Mouse (Mus musculus) forebrain, embryonic 13.5 days (tissue): ENCODE results near the gene Fam171a1. TPM values are rescaled to one million over a fixed set of nuclear protein-coding genes. Genes with fewer than 3 reads are reported as not detected.
A peak's percentile ranks its signal among the peaks of the same experiment; 100 is the strongest.
"Not testable (repeated sequence)": the region's sequence is repeated elsewhere in the genome, so short reads cannot be mapped to it uniquely, and the experiment has no call there.

Experiments
- ATAC-seq: fragments of 200-750 bp; cut with Nextera tagmentation; 2 replicates; pipeline ENCODE4 v1.8.0; 2017
- H3K27ac ChIP-seq: fragments of 300-500 bp; sonication (generic); 2 replicates; pipeline ENCODE4 v1.5.1; 2015; ENCODE audit warnings: inconsistent platforms, mild to moderate bottlenecking, moderate library complexity
- H3K27me3 ChIP-seq: fragments of 300-500 bp; sonication (generic); 2 replicates; pipeline ENCODE4 v1.6.1; 2015; ENCODE audit warnings: mild to moderate bottlenecking, inconsistent platforms
- H3K36me3 ChIP-seq: fragments of 300-500 bp; sonication (generic); 2 replicates; pipeline ENCODE4 v1.6.1; 2015; ENCODE audit warnings: mild to moderate bottlenecking, inconsistent platforms; ENCODE audit not compliant: poor library complexity, severe bottlenecking
- H3K4me1 ChIP-seq: fragments of 300-500 bp; sonication (generic); 2 replicates; pipeline ENCODE4 v1.6.1; 2015; ENCODE audit warnings: inconsistent platforms
- H3K4me2 ChIP-seq: fragments of 300-500 bp; sonication (generic); 2 replicates; pipeline ENCODE4 v1.6.1; 2015; ENCODE audit warnings: inconsistent platforms, mild to moderate bottlenecking, moderate library complexity
- H3K4me3 ChIP-seq: fragments of 300-500 bp; sonication (generic); 2 replicates; pipeline ENCODE4 v1.5.1; 2015; ENCODE audit warnings: mild to moderate bottlenecking, inconsistent platforms
- H3K9ac ChIP-seq: fragments of 300-500 bp; sonication (generic); 2 replicates; pipeline ENCODE4 v1.6.1; 2015; ENCODE audit warnings: mild to moderate bottlenecking, inconsistent platforms
- H3K9me3 ChIP-seq: fragments of 300-500 bp; sonication (generic); replicated peaks from 2 replicates; pipeline ENCODE4 v1.6.1; 2016; ENCODE audit warnings: inconsistent platforms
- WGBS: fragments of 180-500 bp; shearing (Covaris S2); methylation state at CpG from one replicate; pipeline ENCODE4 v1.1.7; 2015; 5-methylcytosine and 5-hydroxymethylcytosine counted together
- polyA plus RNA-seq: library from polyadenylated mRNA; unstranded; fragments of >200 nt; fragmentation: Nextera tagmentation; extraction: Ambion mirVana; gene quantifications from 2 replicates; pipeline ENCODE4 v1.2.1, GENCODE M21; 2015

The Fam171a1 gene
- 26.1 and 27.8 TPM in 2 replicates for polyA plus RNA-seq

GRCm38 (mm10) chr2:3113866-3114265, at the start of gene Fam171a1:
Fam171a1 (plus strand) TSS chr2:3114224.
- no peak for ATAC-seq
- Histone ChIP-seq H3K4me1 (no peaks in the 10 kb centered on the region), H3K36me3 (no peaks in the 10 kb centered on the region), H3K27ac (no peak within 1 kb of the TSS), H3K4me3 (no peak within 1 kb of the TSS), H3K27me3 (no peaks in the 10 kb centered on the region), H3K9me3 (no peaks in the 10 kb centered on the region), H3K9ac (no peak within 1 kb of the TSS), H3K4me2 (no peak within 1 kb of the TSS)
- WGBS, result 89% methylated on average over 4 of the region's 4 CpGs

GRCm38 (mm10) chr2:3069140-3069539, 44.9 kb upstream of the Fam171a1 start:
- H3K9ac ChIP-seq, result no peak overlapping the region
- H3K27me3 ChIP-seq, result no peaks in the 10 kb centered on the region
- no peak overlapping the region for H3K4me2 ChIP-seq
- H3K27ac ChIP-seq, result no peak overlapping the region
- no peak for ATAC-seq
- no peak overlapping the region for H3K4me3 ChIP-seq
- no peaks in the 10 kb centered on the region for H3K36me3 ChIP-seq
- no peaks in the 10 kb centered on the region for H3K4me1 ChIP-seq
- H3K9me3 ChIP-seq, result peaks cover 7% of the 10 kb centered on the region
- WGBS, result 92% methylated on average over 1 of the region's 1 CpGs

GRCm38 (mm10) chr2:3088361-3088760, 25.7 kb upstream of the Fam171a1 start:
- H3K9ac ChIP-seq, H3K36me3 ChIP-seq, H3K4me1 ChIP-seq, H3K27me3 ChIP-seq, H3K27ac ChIP-seq, H3K9me3 ChIP-seq, H3K4me2 ChIP-seq, H3K4me3 ChIP-seq, ATAC-seq: not testable (repeated sequence)
- 80% methylated on average over 3 of the region's 3 CpGs for WGBS

GRCm38 (mm10) chr2:3089274-3089673, 24.8 kb upstream of the Fam171a1 start:
- H3K9ac ChIP-seq, result no peak overlapping the region
- H3K27me3 ChIP-seq, result no peaks in the 10 kb centered on the region
- no peak overlapping the region for H3K27ac ChIP-seq
- 22% methylated on average over 1 of the region's 1 CpGs for WGBS
- no peaks in the 10 kb centered on the region for H3K9me3 ChIP-seq
- no peaks in the 10 kb centered on the region for H3K4me1 ChIP-seq
- H3K36me3 ChIP-seq, result no peaks in the 10 kb centered on the region
- ATAC-seq, result no peak
- no peak overlapping the region for H3K4me2 ChIP-seq
- H3K4me3 ChIP-seq, result no peak overlapping the region

GRCm38 (mm10) chr2:3096101-3096500, 17.9 kb upstream of the Fam171a1 start:
- Histone ChIP-seq H3K27ac (no peak overlapping the region), H3K4me3 (no peak overlapping the region), H3K27me3 (no peaks in the 10 kb centered on the region), H3K36me3 (no peaks in the 10 kb centered on the region), H3K4me2 (no peak overlapping the region), H3K4me1 (no peaks in the 10 kb centered on the region), H3K9ac (no peak overlapping the region), H3K9me3 (no peaks in the 10 kb centered on the region; the same call in 1 of the 2 replicates)
- WGBS, result 78% methylated on average over 1 of the region's 1 CpGs
- ATAC-seq, result no peak

DNA sequence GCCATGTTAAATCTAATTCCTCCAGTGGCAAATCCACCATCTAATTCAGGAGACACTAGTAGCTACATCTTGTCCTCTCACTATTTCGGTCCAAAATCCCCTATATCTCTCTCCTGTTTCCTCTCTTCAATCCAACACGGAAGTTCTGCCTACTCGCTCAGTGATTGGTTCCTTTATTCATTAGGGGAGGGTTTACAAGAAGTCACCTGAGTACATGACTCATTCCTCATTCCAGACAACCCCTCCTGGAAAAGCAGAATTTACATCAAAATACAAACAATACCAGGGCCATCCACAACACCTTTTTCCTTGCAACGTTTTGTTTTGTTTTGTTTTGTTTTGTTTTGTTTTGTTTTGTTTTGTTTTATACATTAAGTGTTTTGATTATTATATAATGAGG, 14.1 kb upstream of the Fam171a1 start:
- H3K4me3 ChIP-seq, result no peak overlapping the region
- WGBS, result 84% methylated on average over 4 of the region's 4 CpGs
- no peak for ATAC-seq
- H3K9me3 ChIP-seq, result no peaks in the 10 kb centered on the region
- no peak overlapping the region for H3K27ac ChIP-seq
- no peak overlapping the region for H3K4me2 ChIP-seq
- no peaks in the 10 kb centered on the region for H3K4me1 ChIP-seq
- H3K9ac ChIP-seq, result no peak overlapping the region
- H3K36me3 ChIP-seq, result no peaks in the 10 kb centered on the region
- H3K27me3 ChIP-seq, result no peaks in the 10 kb centered on the region

GRCm38 (mm10) chr2:3101292-3101957, 12.6 kb upstream of the Fam171a1 start:
- Histone ChIP-seq H3K27me3 (no peaks in the 10 kb centered on the region), H3K36me3 (no peaks in the 10 kb centered on the region), H3K9ac (no peak overlapping the region), H3K4me1 (no peaks in the 10 kb centered on the region), H3K4me3 (no peak overlapping the region), H3K4me2 (no peak overlapping the region), H3K27ac (no peak overlapping the region), H3K9me3 (no peaks in the 10 kb centered on the region)
- 79% methylated on average over 2 of the region's 2 CpGs for WGBS
- ATAC-seq, result no peak

DNA sequence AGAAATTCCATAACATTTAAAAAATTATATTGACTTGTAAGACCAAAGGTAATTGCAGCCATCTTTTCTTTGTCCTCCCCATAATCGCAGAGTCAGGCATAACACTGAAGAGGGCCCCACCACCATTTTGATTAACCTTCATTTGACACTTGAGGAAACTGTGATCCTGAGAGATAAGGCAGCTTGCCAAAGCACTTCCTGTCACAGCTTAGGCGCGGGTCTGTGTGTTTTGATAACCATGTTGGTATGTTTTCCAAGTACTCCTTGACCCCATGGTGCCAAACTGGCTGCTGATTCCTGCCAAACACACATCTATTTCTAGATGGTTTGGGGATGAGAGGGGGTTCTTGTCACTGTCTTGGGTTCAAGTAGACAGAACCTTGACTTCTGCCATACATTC, 11.7 kb upstream of the Fam171a1 start:
- WGBS, result 91% methylated on average over 3 of the region's 3 CpGs
- Histone ChIP-seq H3K27ac (no peak overlapping the region), H3K9ac (no peak overlapping the region), H3K4me1 (no peaks in the 10 kb centered on the region), H3K4me3 (no peak overlapping the region), H3K27me3 (no peaks in the 10 kb centered on the region), H3K36me3 (no peaks in the 10 kb centered on the region), H3K4me2 (no peak overlapping the region), H3K9me3 (no peaks in the 10 kb centered on the region)
- ATAC-seq, result no peak

DNA sequence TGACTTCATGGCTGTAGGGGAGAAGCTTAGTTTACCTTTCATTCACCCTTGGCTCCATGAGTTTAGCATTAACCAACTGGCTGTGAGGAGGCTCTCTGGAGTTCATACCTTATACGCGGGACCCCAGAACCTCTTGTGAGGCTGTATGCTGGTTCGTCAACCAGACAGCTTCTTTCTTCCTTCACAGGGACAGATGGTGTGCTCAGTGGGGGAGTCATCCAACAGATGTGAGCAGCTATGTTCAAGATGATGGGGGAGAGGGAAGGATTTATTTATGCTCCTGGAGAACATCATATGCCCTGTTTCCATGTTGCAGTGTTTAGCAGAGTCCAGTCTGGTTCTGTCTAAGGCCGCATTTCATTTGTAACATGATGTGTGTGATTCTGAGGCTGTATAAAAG, 6.6 kb upstream of the Fam171a1 start:
- Histone ChIP-seq H3K4me1 (no peaks in the 10 kb centered on the region), H3K36me3 (no peaks in the 10 kb centered on the region), H3K9me3 (no peaks in the 10 kb centered on the region), H3K27me3 (no peaks in the 10 kb centered on the region), H3K4me2 (no peak overlapping the region), H3K27ac (no peak overlapping the region), H3K9ac (no peak overlapping the region), H3K4me3 (no peak overlapping the region)
- ATAC-seq, result no peak
- WGBS, result 85% methylated on average over 4 of the region's 4 CpGs

- Histone ChIP-seq H3K4me3 (no peak overlapping the region), H3K36me3 (no peaks in the 10 kb centered on the region), H3K9ac (no peak overlapping the region), H3K4me2 (no peak overlapping the region), H3K27ac (no peak overlapping the region), H3K9me3 (no peaks in the 10 kb centered on the region), H3K27me3 (no peaks in the 10 kb centered on the region), H3K4me1 (no peaks in the 10 kb centered on the region)
- whole genome bisulfite sequencing, result 90% methylated on average over 3 of the region's 3 CpGs
- no peak for ATAC-seq
These were observed 5.6 kb upstream of the Fam171a1 start for GRCm38 (mm10) chr2:3108431-3108830.

GRCm38 (mm10) chr2:3108834-3109233, 5.2 kb upstream of the Fam171a1 start:
- Histone ChIP-seq H3K27ac (no peak overlapping the region), H3K27me3 (no peaks in the 10 kb centered on the region), H3K4me1 (no peaks in the 10 kb centered on the region), H3K4me3 (no peak overlapping the region), H3K9me3 (no peaks in the 10 kb centered on the region), H3K4me2 (no peak overlapping the region), H3K9ac (no peak overlapping the region), H3K36me3 (no peaks in the 10 kb centered on the region)
- no peak for ATAC-seq
- 90% methylated on average over 1 of the region's 1 CpGs for WGBS

DNA sequence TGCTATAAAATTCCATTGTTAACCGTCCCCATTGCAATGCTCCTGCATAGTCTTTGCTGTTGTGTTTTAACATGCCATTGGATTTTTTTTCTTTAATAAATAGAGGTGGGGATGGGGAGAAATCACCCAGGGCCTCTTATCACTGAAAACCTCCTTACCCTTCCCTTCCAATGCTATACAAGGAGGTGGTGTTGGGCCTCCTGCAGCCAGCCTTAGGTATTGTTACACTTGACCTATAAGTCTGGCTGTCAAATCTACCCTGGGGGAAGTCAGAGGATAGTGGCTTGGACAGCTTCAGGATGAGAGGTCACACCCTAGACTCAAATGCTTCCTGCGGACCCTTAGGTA, 3.8 kb downstream of the Fam171a1 start:
- ATAC-seq, result no peak
- H3K4me1 ChIP-seq, result peaks cover 21% of the 10 kb centered on the region
- peak overlapping the region; percentile 82 for H3K9ac ChIP-seq
- no peaks in the 10 kb centered on the region for H3K9me3 ChIP-seq
- H3K27me3 ChIP-seq, result no peaks in the 10 kb centered on the region
- peak overlapping the region; percentile 80 for H3K4me3 ChIP-seq
- H3K27ac ChIP-seq, result no peak overlapping the region
- peak overlapping the region; percentile 61 for H3K4me2 ChIP-seq
- H3K36me3 ChIP-seq, result no peaks in the 10 kb centered on the region
- WGBS, result 35% methylated on average over 2 of the region's 2 CpGs
